Mouse (Mus musculus): ENCODE data around the gene Abcb10. TPM values are rescaled to one million over a fixed set of nuclear protein-coding genes. Genes with fewer than 3 reads are reported as not detected.
"Not testable (repeated sequence)": the region's sequence is repeated elsewhere in the genome, so short reads cannot be mapped to it uniquely, and the experiment has no call there.

Abcb10 gene
- total RNA-seq, 2 experiments from 2014 or later: 18.5 to 18.8 TPM

- no peak for DNase-seq
Measured at GRCm38 (mm10) chr8:123980239-123980638, 2.7 kb downstream of the Abcb10 start.

GRCm38 (mm10) chr8:123978926-123979325, 4.0 kb downstream of the Abcb10 start:
- DNase-seq: no peak

GRCm38 (mm10) chr8:123978166-123978838, 4.6 kb downstream of the Abcb10 start:
- no peak for DNase-seq

GRCm38 (mm10) chr8:123977499-123977898, 5.4 kb downstream of the Abcb10 start:
- no peak for DNase-seq

GRCm38 (mm10) chr8:123973495-123973894, 9.4 kb downstream of the Abcb10 start:
- no peak for DNase-seq

- no peak for DNase-seq
Measured at GRCm38 (mm10) chr8:123966896-123967295, 16.0 kb downstream of the Abcb10 start.

GRCm38 (mm10) chr8:123961371-123961770, 21.6 kb downstream of the Abcb10 start:
- no peak for DNase-seq

GRCm38 (mm10) chr8:123960556-123960955, 22.4 kb downstream of the Abcb10 start:
- not testable (repeated sequence) for DNase-seq

- DNase-seq: no peak
Measured at GRCm38 (mm10) chr8:123960056-123960455, 22.9 kb downstream of the Abcb10 start.

GRCm38 (mm10) chr8:123959473-123959872, 23.4 kb downstream of the Abcb10 start:
- no peak for DNase-seq

- no peak for DNase-seq
Measured at GRCm38 (mm10) chr8:123958130-123958529, 24.8 kb downstream of the Abcb10 start.

GRCm38 (mm10) chr8:123954246-123954645, 28.7 kb downstream of the Abcb10 start:
- DNase-seq: no peak

- no peak for DNase-seq
Measured at GRCm38 (mm10) chr8:123953686-123954085, 29.2 kb downstream of the Abcb10 start.

- DNase-seq: peak in 1 of 2 experiments; percentile 23
Measured at GRCm38 (mm10) chr8:123950077-123950802, 32.7 kb downstream of the Abcb10 start.

- DNase-seq: no peak
Measured at GRCm38 (mm10) chr8:123949686-123949986, 33.3 kb downstream of the Abcb10 start.

GRCm38 (mm10) chr8:123948942-123949685, 33.8 kb downstream of the Abcb10 start, which contains the start of gene Nup133:
TSS of gene Nup133 (minus strand) at chr8:123949265.
- DNase-seq: peak; percentile 99

- no peak for DNase-seq
Measured at GRCm38 (mm10) chr8:123929026-123929425, 53.9 kb downstream of the Abcb10 start.

GRCm38 (mm10) chr8:123925671-123926070, 57.3 kb downstream of the Abcb10 start:
- no peak for DNase-seq

GRCm38 (mm10) chr8:123924719-123925118, 58.2 kb downstream of the Abcb10 start:
- peak; percentile 72 for DNase-seq

GRCm38 (mm10) chr8:123914635-123915034, 68.3 kb downstream of the Abcb10 start:
- DNase-seq: no peak

- DNase-seq: no peak
Measured at GRCm38 (mm10) chr8:123912265-123912664, 70.7 kb downstream of the Abcb10 start.

GRCm38 (mm10) chr8:123907604-123908003, 75.3 kb downstream of the Abcb10 start:
- DNase-seq: no peak

GRCm38 (mm10) chr8:123902653-123903052, 80.3 kb downstream of the Abcb10 start:
- no peak for DNase-seq

All from layer of hippocampus, postnatal 36 days (tissue).